Mouse (Mus musculus) stomach, postnatal 0 days (tissue): ENCODE measurements at regions not wholly inside any gene's neighbourhood (a gene's known extent, or its start where the extent isn't known, plus 50 kb on each side); places are given as distances from the start of the nearest gene placed in this dataset.

Experiments
- CTCF ChIP-seq: IDR thresholded peaks from 2 replicates; pipeline ENCODE4 v1.5.1; 2016; ENCODE audit warnings: antibody characterized with exemption, low read depth, mild to moderate bottlenecking, moderate library complexity
- EP300 ChIP-seq: optimal IDR thresholded peaks from 2 replicates; pipeline ENCODE3; 2016; ENCODE audit warnings: antibody characterized with exemption

- TF ChIP-seq CTCF (no peak), EP300 (no peak)
These were observed 230.4 kb downstream of the Dmrta1 start for GRCm38 (mm10) chr4:89909622-89910021.
